Mouse (Mus musculus): ENCODE measurements around the gene Gm29427. TPM values are rescaled to one million over a fixed set of nuclear protein-coding genes. Genes with fewer than 3 reads are reported as not detected.

Gene Gm29427
- polyA plus RNA-seq, 1 experiment, result not detected

GRCm38 (mm10) chr1:130743775-130744174 lies 28.2 kb upstream of the Gm29427 start:
- H3K4me1 ChIP-seq (ENCODE audit: control insufficient read depth, insufficient read depth, low read length), result no peaks in the 10 kb centered on the region
- no peak for TF ChIP-seq CTCF (IDR thresholded peaks at IDR 0.05; ENCODE audit: insufficient read depth, low read depth, low read length)
- TF ChIP-seq POLR2A (IDR thresholded peaks at IDR 0.05; ENCODE audit: insufficient read depth, low read depth, low read length), result no peak
- no peak overlapping the region for H3K27ac ChIP-seq (ENCODE audit: insufficient read depth, low read depth, low read length)
- 100% methylated on average over 1 of the region's 1 CpGs for WGBS
- H3K4me3 ChIP-seq (ENCODE audit: insufficient read depth, low read depth, low read length), result no peak overlapping the region

DNA sequence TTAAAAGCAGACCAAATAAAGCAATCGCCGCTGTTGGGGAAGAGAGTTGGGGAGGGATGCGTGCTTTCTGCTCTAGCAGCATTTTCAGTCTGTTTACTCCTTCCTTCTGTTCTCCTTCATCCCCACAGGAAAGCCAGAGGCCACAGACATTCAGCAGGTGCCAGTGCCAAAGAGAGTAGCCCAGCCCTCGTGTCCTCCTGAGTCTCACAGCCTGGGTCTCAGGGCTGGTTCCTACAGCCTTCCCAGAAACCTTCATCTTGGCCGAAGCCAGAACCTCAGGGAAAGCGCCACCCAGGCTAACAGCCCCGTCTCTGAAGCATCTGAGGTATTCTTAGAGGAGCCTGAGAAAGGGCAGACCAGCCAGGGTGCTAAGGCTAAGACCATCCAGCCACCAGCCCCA lies 26.6 kb upstream of the Gm29427 start:
- Histone ChIP-seq H3K27ac (ENCODE audit: insufficient read depth, low read depth, low read length) (no peak overlapping the region), H3K4me3 (ENCODE audit: insufficient read depth, low read depth, low read length) (no peak overlapping the region), H3K4me1 (ENCODE audit: control insufficient read depth, insufficient read depth, low read length) (no peaks in the 10 kb centered on the region)
- WGBS, result 96% methylated on average over 7 of the region's 7 CpGs
- TF ChIP-seq POLR2A (IDR thresholded peaks at IDR 0.05; ENCODE audit: insufficient read depth, low read depth, low read length), result no peak
- no peak for TF ChIP-seq CTCF (IDR thresholded peaks at IDR 0.05; ENCODE audit: insufficient read depth, low read depth, low read length)

DNA sequence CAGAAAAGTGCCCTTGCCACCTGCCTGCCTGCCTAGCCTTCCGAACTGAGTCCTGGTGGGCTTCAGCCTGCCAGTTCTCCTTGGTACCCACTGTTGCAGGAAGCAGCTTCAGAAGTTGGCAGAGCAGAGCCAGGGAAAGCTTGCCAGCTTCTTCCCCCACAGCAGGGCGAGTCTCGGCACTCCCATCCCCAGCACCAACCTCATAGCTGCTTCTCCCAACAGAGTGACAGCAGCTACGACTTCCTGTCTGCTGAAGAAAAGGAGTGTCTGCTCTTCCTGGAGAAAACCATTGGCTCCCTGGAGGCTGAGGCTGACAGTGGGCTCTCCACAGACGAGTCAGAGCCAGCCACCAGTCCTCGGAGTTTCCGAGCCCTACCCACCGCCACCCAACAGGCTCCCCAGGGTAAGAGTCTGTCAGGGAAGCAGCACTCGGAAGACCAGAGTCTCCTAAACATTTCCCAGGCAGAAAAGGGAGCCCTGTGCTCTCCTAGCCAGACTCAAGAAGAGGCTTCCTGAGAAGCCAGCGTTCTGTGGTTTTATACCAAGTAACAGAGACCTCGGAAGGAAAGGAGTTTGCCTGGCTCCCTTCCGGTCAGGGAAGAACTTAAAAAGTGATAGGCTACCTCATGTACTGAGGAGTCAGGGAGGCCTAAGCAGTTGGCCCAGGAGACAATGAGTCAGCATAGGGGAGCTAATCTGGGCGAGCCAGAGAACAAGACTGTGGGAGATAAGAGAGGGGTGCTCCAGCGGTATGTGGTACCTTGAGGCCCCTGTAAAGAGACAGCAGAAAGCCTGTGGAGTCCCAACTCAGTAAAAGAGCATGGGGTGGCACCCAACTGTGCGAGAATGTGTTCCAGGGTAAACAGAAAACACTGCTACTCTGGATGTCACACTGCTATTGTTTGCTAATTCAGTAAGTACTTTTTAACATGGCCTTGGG lies 25.5 kb upstream of the Gm29427 start:
- TF ChIP-seq POLR2A (IDR thresholded peaks at IDR 0.05; ENCODE audit: insufficient read depth, low read depth, low read length) (no peak), CTCF (IDR thresholded peaks at IDR 0.05; ENCODE audit: insufficient read depth, low read depth, low read length) (no peak)
- Histone ChIP-seq H3K4me3 (ENCODE audit: insufficient read depth, low read depth, low read length) (no peak overlapping the region), H3K4me1 (ENCODE audit: control insufficient read depth, insufficient read depth, low read length) (no peaks in the 10 kb centered on the region), H3K27ac (ENCODE audit: insufficient read depth, low read depth, low read length) (no peak overlapping the region)
- 51% methylated on average over 15 of the region's 15 CpGs for WGBS

GRCm38 (mm10) chr1:130740227-130740648 lies 24.6 kb upstream of the Gm29427 start:
- WGBS, result 73% methylated on average over 4 of the region's 4 CpGs
- Histone ChIP-seq H3K4me3 (ENCODE audit: insufficient read depth, low read depth, low read length) (no peak overlapping the region), H3K27ac (ENCODE audit: insufficient read depth, low read depth, low read length) (no peak overlapping the region), H3K4me1 (ENCODE audit: control insufficient read depth, insufficient read depth, low read length) (no peaks in the 10 kb centered on the region)
- TF ChIP-seq CTCF (IDR thresholded peaks at IDR 0.05; ENCODE audit: insufficient read depth, low read depth, low read length) (no peak), POLR2A (IDR thresholded peaks at IDR 0.05; ENCODE audit: insufficient read depth, low read depth, low read length) (no peak)

- H3K27ac ChIP-seq (ENCODE audit: insufficient read depth, low read depth, low read length), result no peak overlapping the region
- H3K4me3 ChIP-seq (ENCODE audit: insufficient read depth, low read depth, low read length), result no peak overlapping the region
- 83% methylated on average over 3 of the region's 3 CpGs for WGBS
- no peaks in the 10 kb centered on the region for H3K4me1 ChIP-seq (ENCODE audit: control insufficient read depth, insufficient read depth, low read length)
- no peak for TF ChIP-seq POLR2A (IDR thresholded peaks at IDR 0.05; ENCODE audit: insufficient read depth, low read depth, low read length)
- TF ChIP-seq CTCF (IDR thresholded peaks at IDR 0.05; ENCODE audit: insufficient read depth, low read depth, low read length), result no peak
Observed at GRCm38 (mm10) chr1:130739636-130740035, 24.0 kb upstream of the Gm29427 start.

GRCm38 (mm10) chr1:130738551-130739106 lies 23.0 kb upstream of the Gm29427 start:
- no peak overlapping the region for H3K27ac ChIP-seq (ENCODE audit: insufficient read depth, low read depth, low read length)
- H3K4me1 ChIP-seq (ENCODE audit: control insufficient read depth, insufficient read depth, low read length), result no peaks in the 10 kb centered on the region
- WGBS, result 94% methylated on average over 3 of the region's 3 CpGs
- no peak for TF ChIP-seq POLR2A (IDR thresholded peaks at IDR 0.05; ENCODE audit: insufficient read depth, low read depth, low read length)
- no peak for TF ChIP-seq CTCF (IDR thresholded peaks at IDR 0.05; ENCODE audit: insufficient read depth, low read depth, low read length)
- no peak overlapping the region for H3K4me3 ChIP-seq (ENCODE audit: insufficient read depth, low read depth, low read length)

GRCm38 (mm10) chr1:130737916-130738315 lies 22.3 kb upstream of the Gm29427 start:
- TF ChIP-seq POLR2A (IDR thresholded peaks at IDR 0.05; ENCODE audit: insufficient read depth, low read depth, low read length) (no peak), CTCF (IDR thresholded peaks at IDR 0.05; ENCODE audit: insufficient read depth, low read depth, low read length) (no peak)
- Histone ChIP-seq H3K4me3 (ENCODE audit: insufficient read depth, low read depth, low read length) (no peak overlapping the region), H3K4me1 (ENCODE audit: control insufficient read depth, insufficient read depth, low read length) (no peaks in the 10 kb centered on the region), H3K27ac (ENCODE audit: insufficient read depth, low read depth, low read length) (no peak overlapping the region)
- 96% methylated on average over 7 of the region's 7 CpGs for WGBS

DNA sequence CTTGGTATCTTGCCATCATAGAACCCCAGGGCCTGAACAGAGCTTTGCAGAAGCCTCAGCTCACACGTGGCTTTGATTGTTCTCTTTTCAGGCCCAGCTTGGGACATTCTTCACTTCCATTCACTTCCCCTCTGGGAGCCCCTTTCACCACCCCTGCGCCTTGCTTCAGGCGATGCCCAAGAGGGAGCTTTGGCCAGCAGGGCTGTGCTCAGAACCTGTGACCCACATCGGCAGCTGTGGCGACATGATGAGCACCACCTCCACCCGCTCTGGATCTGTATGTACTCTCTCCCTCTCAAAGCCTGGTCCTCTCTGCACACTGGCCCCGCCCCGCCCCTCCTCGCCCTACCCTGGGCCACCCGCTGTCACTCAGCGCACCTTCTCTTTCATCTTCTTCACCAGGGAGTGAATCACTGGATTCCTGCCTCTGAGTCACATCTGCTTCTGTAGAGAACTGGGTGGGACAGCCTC lies 21.8 kb upstream of the Gm29427 start:
- no peak overlapping the region for H3K27ac ChIP-seq (ENCODE audit: insufficient read depth, low read depth, low read length)
- H3K4me3 ChIP-seq (ENCODE audit: insufficient read depth, low read depth, low read length), result no peak overlapping the region
- no peaks in the 10 kb centered on the region for H3K4me1 ChIP-seq (ENCODE audit: control insufficient read depth, insufficient read depth, low read length)
- no peak for TF ChIP-seq POLR2A (IDR thresholded peaks at IDR 0.05; ENCODE audit: insufficient read depth, low read depth, low read length)
- no peak for TF ChIP-seq CTCF (IDR thresholded peaks at IDR 0.05; ENCODE audit: insufficient read depth, low read depth, low read length)
- 53% methylated on average over 11 of the region's 11 CpGs for WGBS

GRCm38 (mm10) chr1:130734852-130735251 lies 19.3 kb upstream of the Gm29427 start:
- H3K4me3 ChIP-seq (ENCODE audit: insufficient read depth, low read depth, low read length), result no peak overlapping the region
- no peak overlapping the region for H3K27ac ChIP-seq (ENCODE audit: insufficient read depth, low read depth, low read length)
- TF ChIP-seq CTCF (IDR thresholded peaks at IDR 0.05; ENCODE audit: insufficient read depth, low read depth, low read length) (no peak), POLR2A (IDR thresholded peaks at IDR 0.05; ENCODE audit: insufficient read depth, low read depth, low read length) (no peak)
- 77% methylated on average over 8 of the region's 8 CpGs for WGBS
- H3K4me1 ChIP-seq (ENCODE audit: control insufficient read depth, insufficient read depth, low read length), result peaks cover 2% of the 10 kb centered on the region; the same call in 1 of the 2 replicates

Data from olfactory bulb, adult 2 months (tissue).